Mouse (Mus musculus) cerebellum, postnatal 10 days (tissue): Measurements from ENCODE around the gene Ndufaf2.
A peak's percentile ranks its signal among the peaks of the same experiment; 100 is the strongest.

ENCODE experiments used
- DNase-seq, 2 experiments: peaks; one replicate each; pipeline ENCODE4 v3.0.0; 2021; ENCODE audit warnings: mixed read lengths in 2 of 2

The Ndufaf2 gene

DNA sequence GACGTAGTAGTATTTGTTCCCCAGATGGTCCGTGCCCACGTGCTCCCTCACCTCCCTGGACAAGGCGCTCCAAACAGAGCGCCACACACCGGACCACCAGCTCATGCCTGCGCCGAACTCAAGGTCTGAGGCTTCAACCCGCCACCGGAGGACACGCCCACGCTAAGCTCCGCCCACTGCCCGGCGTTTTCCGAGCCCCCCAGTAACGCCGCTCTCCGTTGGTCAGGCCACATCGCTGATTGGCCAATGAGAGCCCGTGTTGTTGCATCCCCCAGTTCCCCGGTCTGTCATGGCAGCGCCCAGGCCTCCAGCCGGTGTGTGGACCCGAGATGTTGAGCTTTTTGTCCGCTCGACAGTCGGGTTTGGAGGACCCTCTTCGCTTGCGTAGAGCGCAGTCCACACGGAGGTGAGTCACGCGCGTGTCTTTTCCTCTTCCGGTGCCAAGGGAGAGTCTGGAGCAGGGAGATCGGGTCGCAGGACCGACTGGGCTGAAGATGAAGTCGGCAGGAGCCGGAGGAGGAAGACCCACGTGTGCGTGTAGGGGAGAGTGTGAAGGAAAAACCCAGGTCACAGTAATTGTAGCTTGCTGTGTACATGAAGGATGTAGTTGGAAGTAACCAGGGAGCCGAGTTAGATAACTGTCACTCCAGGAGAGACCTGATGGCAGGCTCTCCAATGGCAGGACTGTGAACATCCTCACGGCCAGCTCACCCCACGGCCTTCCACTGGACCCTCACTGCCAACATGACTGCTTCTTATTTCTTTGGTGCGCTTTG, at the start of gene Ndufaf2, which contains the start of gene Ercc8:
Gene Ndufaf2, minus strand, starts transcription at position 159 of the 776 bp plus-strand sequence.
Gene Ercc8, plus strand, starts transcription at position 267 of the 776 bp plus-strand sequence.
- peak; percentile 99 for DNase-seq

- no peak for DNase-seq
Observed at GRCm38 (mm10) chr13:108208090-108208489, 49.7 kb upstream of the Ndufaf2 start.

DNA sequence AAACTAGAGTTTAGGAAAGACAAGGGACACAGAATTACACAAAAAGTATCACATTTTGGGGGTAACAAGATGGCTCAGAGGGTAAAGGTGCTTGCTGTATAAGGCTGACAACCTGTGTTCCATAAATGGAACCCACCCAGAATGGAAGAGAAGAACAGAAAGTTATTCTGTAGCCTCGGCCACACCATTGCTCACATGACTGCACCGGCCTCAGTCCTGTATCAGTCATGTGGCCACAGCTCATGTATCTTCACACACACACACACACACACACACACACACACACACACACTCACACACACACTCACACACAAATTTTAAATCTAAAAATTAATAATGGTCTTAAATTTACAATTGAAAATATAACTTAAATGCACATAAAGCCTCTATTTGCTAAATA, 49.0 kb upstream of the Ndufaf2 start:
- no peak for DNase-seq

DNA sequence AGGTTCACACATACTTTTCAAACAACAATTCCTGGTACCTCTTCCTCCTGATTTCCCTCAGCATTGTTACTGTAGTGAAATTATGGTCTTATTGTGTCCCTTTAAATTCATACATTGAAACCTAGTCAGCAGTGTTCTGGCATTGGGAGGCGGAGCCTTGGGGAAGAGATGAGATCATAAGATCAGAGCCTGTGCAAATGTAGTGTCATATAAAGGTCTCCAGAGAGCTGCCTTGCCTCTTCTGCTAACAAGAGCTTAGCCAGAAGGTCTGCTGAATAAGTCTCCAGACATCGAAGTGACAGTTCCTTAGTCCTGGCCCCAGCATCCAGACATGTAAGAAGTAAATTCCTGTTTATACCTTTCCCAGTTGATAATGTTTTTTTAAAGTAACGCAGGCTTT, 46.4 kb upstream of the Ndufaf2 start:
- no peak for DNase-seq

DNA sequence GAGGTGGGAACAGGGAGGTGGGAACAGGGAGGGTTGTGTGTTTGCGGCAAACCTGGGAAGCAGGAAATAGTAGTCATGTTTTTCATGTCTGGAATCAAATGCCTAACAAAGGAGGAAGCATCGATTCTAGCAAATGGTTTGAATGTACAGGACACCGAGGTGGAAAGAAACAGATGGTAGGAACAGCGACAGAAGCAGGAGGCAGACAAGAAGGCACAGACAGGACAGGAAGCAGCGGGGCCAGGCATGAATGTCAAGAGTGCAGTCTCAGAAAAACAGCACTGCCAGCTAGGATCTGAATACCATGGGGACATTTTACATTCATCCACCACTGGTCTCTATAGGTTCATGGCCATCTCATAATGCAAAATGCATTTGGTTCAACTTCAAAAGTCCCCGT, 37.1 kb upstream of the Ndufaf2 start:
- no peak for DNase-seq

- DNase-seq = peak; percentile 74 to 76
Observed at GRCm38 (mm10) chr13:108191074-108191720, 32.8 kb upstream of the Ndufaf2 start.

DNA sequence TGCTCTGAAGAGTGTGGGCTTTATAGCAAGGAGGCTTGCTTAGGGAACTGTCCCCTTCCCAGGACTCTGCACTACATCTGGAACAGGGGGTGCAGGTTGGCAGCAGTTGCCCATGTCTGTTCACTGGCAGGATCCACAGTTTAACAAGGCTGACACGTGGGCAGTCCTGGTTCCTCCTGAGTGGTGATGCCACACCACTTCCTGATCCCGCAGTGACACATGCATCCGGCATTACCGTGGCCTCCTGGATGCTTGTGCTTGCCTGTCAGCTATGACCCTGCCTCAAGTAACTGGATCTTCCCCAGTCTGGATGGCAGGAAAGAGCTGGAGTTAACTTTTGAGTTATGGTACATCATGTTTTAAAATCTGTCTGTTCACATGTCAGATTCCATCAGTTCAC, 29.6 kb upstream of the Ndufaf2 start:
- DNase-seq = no peak

GRCm38 (mm10) chr13:108185530-108185929, 27.1 kb upstream of the Ndufaf2 start:
- DNase-seq = no peak

DNA sequence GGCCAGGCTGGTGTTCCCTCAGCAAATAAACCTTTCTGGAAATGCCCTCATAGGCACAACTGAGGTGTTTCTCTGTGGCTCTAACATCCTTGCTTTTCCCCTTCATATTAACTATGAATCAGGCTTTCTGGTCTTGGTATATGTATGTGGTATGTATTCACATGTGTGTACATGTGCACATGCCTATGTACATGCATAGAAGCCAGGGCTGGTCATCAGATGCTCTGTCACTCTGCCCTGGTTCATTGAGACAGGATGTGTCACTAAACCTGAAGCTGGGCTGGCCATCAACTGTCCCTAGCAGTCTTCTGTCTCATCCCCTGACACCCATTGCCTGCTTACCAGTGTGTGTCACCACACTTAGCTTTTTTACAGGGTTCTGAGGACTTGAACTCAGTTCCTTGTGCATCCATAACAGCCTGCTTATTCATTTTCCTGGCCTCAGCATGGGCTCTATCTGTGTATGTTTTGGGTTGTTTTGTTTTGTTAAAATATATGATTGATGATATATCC, 26.4 kb upstream of the Ndufaf2 start:
- DNase-seq = no peak

DNA sequence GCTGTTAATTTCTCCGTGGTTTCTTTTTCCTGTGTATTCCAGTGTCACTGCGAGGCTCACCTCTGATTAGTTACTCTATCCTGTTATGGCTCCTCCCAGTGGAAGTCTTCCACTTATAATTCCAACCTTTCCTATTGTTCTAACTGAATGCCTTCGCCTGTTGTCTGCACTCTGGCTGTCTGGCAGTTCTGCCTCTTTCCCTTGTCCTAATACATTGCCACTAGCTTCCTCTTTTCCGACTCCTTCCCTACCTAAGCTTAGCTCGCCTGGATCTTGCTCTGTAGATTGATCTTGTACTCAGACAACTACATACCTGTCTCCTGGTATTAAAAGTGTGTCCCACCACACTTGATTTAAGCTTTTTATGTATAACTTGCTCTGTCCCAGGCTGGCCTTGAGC, 22.4 kb upstream of the Ndufaf2 start:
- DNase-seq = no peak

- DNase-seq = no peak
Observed at GRCm38 (mm10) chr13:108179618-108180017, 21.2 kb upstream of the Ndufaf2 start.

DNA sequence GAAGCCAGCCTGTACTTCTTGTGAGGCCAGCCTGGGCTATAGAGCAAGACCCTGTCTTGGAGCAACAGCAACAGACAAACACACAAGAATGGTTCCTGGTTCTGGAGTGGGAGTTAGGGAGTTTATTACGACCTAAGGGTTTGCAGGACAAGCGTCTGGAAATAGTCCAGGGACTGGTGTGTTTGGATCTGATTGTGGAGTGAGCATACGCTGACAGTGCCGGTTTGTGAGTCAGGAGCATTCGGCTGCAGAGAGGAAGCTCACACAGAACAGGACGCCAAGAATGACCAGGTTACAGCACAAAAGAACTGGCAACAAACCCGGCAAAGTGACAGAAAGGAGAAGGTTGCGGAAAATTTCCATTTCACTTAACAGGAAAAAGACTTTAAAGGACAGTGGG, 12.1 kb upstream of the Ndufaf2 start:
- peak; percentile 46 to 51 for DNase-seq

DNA sequence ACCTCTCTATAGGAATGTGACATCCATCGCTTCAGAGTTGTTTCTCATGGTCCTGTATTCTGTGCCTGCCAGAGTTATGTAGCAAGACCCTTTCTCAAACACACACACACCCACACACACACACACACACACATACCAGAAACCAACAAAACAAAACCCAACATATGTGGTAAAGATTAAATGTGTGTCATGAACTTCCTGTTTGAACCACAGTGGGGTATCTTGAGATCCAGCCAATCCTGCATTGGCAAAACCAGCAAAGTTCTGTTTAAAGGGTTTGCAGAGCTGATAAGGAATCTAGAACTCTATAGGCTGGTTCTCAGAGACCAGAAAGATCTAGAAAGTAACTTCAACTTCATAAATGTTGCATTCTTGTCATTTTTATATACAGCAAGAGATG, 11.6 kb upstream of the Ndufaf2 start:
- DNase-seq = no peak

- peak; percentile 61 to 69 for DNase-seq
Observed at GRCm38 (mm10) chr13:108164621-108165020, 6.2 kb upstream of the Ndufaf2 start.

DNA sequence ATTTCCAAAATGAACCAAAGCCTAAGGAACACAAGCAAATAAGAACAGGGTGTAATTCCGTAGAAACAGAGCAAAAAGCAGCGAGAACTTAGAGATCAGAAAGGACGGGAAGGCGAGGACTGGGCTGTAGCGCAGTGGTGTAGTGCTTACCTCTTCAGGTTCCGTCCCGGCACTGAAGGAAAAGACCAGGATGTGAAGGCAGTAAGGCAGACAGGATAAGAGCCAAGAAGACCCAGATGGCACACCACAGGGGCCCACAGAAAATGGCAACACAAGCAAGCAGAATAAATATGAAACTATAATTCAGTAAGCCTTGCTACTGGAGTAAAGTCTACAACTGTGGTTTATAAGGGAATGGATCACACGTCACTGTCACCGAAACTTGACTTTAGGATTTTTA, 5.5 kb upstream of the Ndufaf2 start:
- DNase-seq = peak; percentile 93 to 95

DNA sequence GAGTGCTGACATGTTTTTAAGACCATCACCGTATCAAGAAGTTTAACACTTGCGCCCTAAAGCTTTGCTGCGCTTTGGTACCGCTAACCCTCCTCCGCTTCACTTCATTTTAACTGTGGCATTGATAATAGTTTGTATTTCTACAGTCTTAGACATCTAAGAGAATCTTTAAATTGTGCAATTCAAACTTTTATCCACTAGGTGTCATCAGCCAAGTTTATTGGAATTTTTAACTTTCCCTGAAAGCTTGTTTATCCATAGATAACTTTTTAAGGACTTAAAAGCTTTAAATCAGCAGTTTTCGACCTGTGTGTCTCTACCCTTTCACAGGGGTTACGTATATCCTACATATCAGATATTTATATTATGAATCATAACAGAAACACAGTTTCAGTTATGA, 1.5 kb upstream of the Ndufaf2 start:
- DNase-seq = no peak

DNA sequence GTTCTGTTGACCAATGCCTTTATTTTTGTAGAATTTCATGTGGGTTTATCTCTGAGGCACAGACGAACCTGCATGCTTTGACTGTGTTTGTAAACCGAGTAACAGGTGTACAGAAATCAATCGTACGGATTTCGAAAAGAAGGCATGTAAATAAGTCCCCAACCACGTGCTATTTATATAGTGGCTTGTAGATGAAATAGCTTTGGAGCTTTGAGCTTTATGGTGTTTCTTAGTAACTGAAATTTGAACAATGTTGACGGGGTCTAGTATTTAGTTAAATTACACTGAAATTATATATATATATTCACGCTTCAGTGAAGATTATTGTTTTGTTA, 785 bp upstream of the Ndufaf2 start:
- DNase-seq = no peak

- DNase-seq = peak in 1 of 2 experiments; percentile 59
Observed at GRCm38 (mm10) chr13:108157732-108158464, 525 bp downstream of the Ndufaf2 start.

- DNase-seq = no peak
Observed at GRCm38 (mm10) chr13:108157156-108157555, 1.3 kb downstream of the Ndufaf2 start.

DNA sequence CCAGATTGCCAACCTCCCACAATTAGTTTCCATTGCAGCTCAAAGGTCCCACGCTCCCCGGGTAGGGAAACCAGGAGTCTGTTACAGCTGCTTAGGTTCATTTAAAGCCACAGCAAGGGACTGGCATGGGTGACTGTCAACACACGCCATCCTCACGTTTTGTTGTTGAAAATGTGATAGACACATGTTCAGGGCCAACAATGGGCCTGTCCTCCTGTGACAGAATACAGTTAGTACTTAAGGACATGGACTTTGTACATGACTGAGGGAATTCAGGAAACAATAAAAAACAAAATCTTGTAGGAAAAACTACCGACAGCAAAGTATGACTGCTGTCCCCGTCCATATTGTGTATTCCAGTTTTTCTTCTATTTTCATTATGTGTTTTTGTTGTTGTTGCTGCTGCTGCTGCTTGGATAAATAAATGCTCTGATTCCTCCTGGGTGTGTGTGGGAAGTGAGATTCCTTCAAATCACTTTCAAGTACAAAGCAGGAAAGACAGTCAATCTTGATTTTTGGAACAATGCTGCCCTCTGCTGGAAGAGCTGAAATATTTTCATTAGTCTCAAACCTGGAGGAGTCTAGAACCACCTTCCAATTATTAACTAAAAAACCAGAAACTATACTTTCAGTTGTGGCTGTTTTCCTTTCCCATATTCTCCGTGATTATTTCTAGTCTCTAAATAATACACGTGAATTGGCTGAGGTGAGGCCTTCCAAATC, 5.6 kb downstream of the Ndufaf2 start:
- peak; percentile 83 to 88 for DNase-seq

DNA sequence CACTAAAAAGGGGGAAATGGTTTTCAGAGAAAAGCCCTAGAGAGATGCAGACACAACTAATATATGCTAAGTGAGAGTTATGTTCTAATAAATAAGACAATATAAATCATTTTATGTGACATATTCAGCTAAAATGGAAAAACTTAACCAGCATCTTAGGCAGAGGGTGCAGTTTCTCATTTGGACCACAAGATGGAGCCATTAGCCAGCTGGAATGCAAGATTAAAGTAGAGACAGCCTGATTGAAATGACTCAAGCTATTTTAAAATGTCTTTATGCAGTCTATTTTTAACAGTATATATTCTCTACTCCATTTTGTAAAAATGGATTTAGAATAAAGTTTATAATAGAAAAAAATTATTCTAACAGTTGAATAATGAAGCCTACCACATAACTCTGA, 6.6 kb downstream of the Ndufaf2 start:
- DNase-seq = peak; percentile 35 to 54

DNA sequence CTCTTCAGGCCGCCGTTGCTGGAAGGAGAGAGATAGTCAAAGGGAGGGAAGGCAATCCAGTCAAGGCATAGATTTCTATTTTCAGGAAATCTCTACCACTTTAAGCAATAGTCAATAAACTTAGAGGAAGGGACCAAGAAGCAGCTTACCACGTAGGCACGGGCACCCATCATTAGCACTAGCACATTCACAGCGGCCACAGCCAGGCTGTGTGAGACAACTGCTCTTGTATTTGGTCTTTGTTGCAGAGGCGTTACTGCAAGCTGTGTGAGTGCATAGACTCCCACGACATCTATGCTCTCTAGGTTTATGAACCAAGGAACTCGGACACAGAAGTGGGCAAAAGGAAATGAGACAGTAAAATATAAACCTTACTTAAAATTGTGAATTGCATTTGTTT, 14.3 kb downstream of the Ndufaf2 start:
- no peak for DNase-seq
